Mouse (Mus musculus) brain, embryonic 14.5 days (tissue): ENCODE measurements around the gene Tjap1. TPM values are rescaled to one million over a fixed set of nuclear protein-coding genes. Genes with fewer than 3 reads are reported as not detected.

Experiments
- DNase-seq: peaks from one replicate; pipeline ENCODE4 v3.0.0-alpha.2; 2011; ENCODE audit warnings: low read depth
- CTCF ChIP-seq: fragments of 200-500 bp; IDR thresholded peaks from 2 replicates; pipeline ENCODE4 v1.5.1; 2012; ENCODE audit warnings: inconsistent platforms, mild to moderate bottlenecking, moderate library complexity, borderline replicate concordance; ENCODE audit not compliant: insufficient read depth, insufficient read length; ENCODE audit errors: extremely low read depth
- POLR2A ChIP-seq: fragments of 200-500 bp; IDR thresholded peaks from 2 replicates; pipeline ENCODE4 v1.6.1; 2012; ENCODE audit warnings: mild to moderate bottlenecking, inconsistent platforms, borderline replicate concordance; ENCODE audit not compliant: poor library complexity, insufficient read depth, insufficient read length, severe bottlenecking; ENCODE audit errors: extremely low read depth
- polyA plus RNA-seq: library from polyadenylated mRNA; depleted of rRNA; stranded (reverse); fragments of >200 nt; gene quantifications from 2 replicates; pipeline ENCODE4 v1.2.3, GENCODE M21; 2012

Tjap1 gene
- polyA plus RNA-seq, 1 experiment, result 58.8 TPM

GRCm38 (mm10) chr17:46265918-46266618 lies 16.8 kb downstream of the Tjap1 start:
- no peak for TF ChIP-seq POLR2A
- TF ChIP-seq CTCF, result peak; percentile 94
- DNase-seq, result peak; percentile 90

- TF ChIP-seq POLR2A, result no peak
- no peak for TF ChIP-seq CTCF
- no peak for DNase-seq
These were observed 17.3 kb downstream of the Tjap1 start for GRCm38 (mm10) chr17:46265502-46265901.

GRCm38 (mm10) chr17:46262201-46262694 lies 20.6 kb downstream of the Tjap1 start:
- TF ChIP-seq CTCF, result no peak
- no peak for TF ChIP-seq POLR2A
- no peak for DNase-seq

GRCm38 (mm10) chr17:46259675-46260074 lies 23.2 kb downstream of the Tjap1 start:
- no peak for DNase-seq
- TF ChIP-seq CTCF, result no peak

- DNase-seq, result no peak
- TF ChIP-seq CTCF, result no peak
- TF ChIP-seq POLR2A, result no peak
These were observed 24.4 kb downstream of the Tjap1 start for GRCm38 (mm10) chr17:46258279-46259053.

- TF ChIP-seq POLR2A (no peak), CTCF (no peak)
- DNase-seq, result no peak
These were observed 27.7 kb downstream of the Tjap1 start for GRCm38 (mm10) chr17:46255147-46255546.

- DNase-seq, result peak; percentile 44
- no peak for TF ChIP-seq CTCF
- TF ChIP-seq POLR2A, result no peak
These were observed 28.7 kb downstream of the Tjap1 start for GRCm38 (mm10) chr17:46254106-46254505.

- DNase-seq, result peak; percentile 96
- TF ChIP-seq POLR2A, result peak; percentile 62
- TF ChIP-seq CTCF, result no peak
These were observed 29.3 kb downstream of the Tjap1 start, which contains the start of gene Lrrc73 for GRCm38 (mm10) chr17:46253452-46254084. Gene Lrrc73 (plus strand): TSS chr17:46253531.

GRCm38 (mm10) chr17:46252571-46253451 lies 30.0 kb downstream of the Tjap1 start:
- peak; percentile 57 for DNase-seq
- TF ChIP-seq POLR2A (no peak), CTCF (peak; percentile 55; the same call in 1 of the 2 replicates)

GRCm38 (mm10) chr17:46251174-46251573 lies 31.7 kb downstream of the Tjap1 start:
- no peak for DNase-seq
- no peak for TF ChIP-seq CTCF
- no peak for TF ChIP-seq POLR2A
